Comparison of ENCODE assay signal across 8 mouse cellular contexts in the genomic region with DNA sequence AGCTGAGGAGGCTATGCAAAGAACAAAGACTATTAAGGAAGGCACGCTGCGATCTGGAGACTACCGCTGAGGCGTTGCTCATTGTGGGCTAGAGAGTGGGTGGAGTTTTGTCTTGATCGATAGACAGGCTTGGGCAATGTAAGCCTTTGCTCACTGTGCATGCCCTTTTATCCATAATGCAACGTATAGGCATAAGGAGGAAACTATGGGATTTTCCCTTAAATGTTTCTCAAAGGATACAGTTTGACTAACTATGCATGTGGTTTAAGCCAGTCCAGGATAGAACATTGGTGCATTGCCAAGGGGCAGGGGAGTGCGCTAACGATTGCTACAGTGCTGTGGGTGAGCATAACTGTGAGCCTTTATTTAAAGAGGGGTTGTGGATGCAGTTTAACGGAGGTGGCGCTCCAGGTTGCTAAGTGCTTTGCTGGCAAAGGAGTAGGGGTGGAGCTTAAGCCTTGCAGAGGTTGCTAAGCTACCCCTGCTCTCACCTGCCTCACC. TPM values are rescaled to one million over a fixed set of nuclear protein-coding genes. Genes with fewer than 3 reads are reported as not detected.
DNase-seq lines count a peak whose midpoint lies in the region; ATAC-seq and TF ChIP-seq lines count a peak whose summit lies in the region.

No protein-coding gene starts in this region.

- no peak overlapping the region for H3K27ac ChIP-seq in embryonic facial prominence, embryonic 13.5 days
- peak overlapping the region; percentile 79 for H3K27ac ChIP-seq in hindbrain, postnatal 0 days
- H3K27ac ChIP-seq in midbrain, embryonic 13.5 days: peak overlapping the region; percentile 51; the same call in 1 of the 2 replicates

- 3% methylated on average over 10 of the region's 10 CpGs for WGBS in embryonic facial prominence, embryonic 13.5 days
- WGBS in hindbrain, postnatal 0 days: 2% methylated on average over 10 of the region's 10 CpGs
- WGBS in midbrain, embryonic 13.5 days: 2% methylated on average over 10 of the region's 10 CpGs

- H3K27me3 ChIP-seq in embryonic facial prominence, embryonic 13.5 days: no peaks in the 10 kb centered on the region
- H3K27me3 ChIP-seq in hindbrain, postnatal 0 days (ENCODE audit: insufficient read depth, low read length): no peaks in the 10 kb centered on the region
- H3K27me3 ChIP-seq in midbrain, embryonic 13.5 days: no peaks in the 10 kb centered on the region

- peak overlapping the region; percentile 54 for H3K4me2 ChIP-seq in embryonic facial prominence, embryonic 13.5 days
- peak overlapping the region; percentile 71 for H3K4me2 ChIP-seq in hindbrain, postnatal 0 days (ENCODE audit: low read depth, low read length)
- H3K4me2 ChIP-seq in midbrain, embryonic 13.5 days (replicated peaks): peak overlapping the region; percentile 61

- H3K9ac ChIP-seq in embryonic facial prominence, embryonic 13.5 days: no peak overlapping the region
- H3K9ac ChIP-seq in hindbrain, postnatal 0 days (replicated peaks; ENCODE audit: low read length): peak overlapping the region; percentile 56
- H3K9ac ChIP-seq in midbrain, embryonic 13.5 days (replicated peaks): peak overlapping the region; percentile 55

- H3K4me3 ChIP-seq in embryonic facial prominence, embryonic 13.5 days: peak overlapping the region; percentile 32
- H3K4me3 ChIP-seq in hindbrain, postnatal 0 days (ENCODE audit: low read length): peak overlapping the region; percentile 42
- H3K4me3 ChIP-seq in midbrain, embryonic 13.5 days (replicated peaks): peak overlapping the region; percentile 41

- ATAC-seq in embryonic facial prominence, embryonic 13.5 days (ENCODE audit: insufficient number of reproducible peaks, insufficient read depth, low FRiP score, low TSS enrichment, low read depth): peak; percentile 45
- peak; percentile 88 for ATAC-seq in hindbrain, postnatal 0 days
- ATAC-seq in midbrain, embryonic 13.5 days: peak; percentile 92

- H3K9me3 ChIP-seq in embryonic facial prominence, embryonic 13.5 days: no peaks in the 10 kb centered on the region
- H3K9me3 ChIP-seq in hindbrain, postnatal 0 days (ENCODE audit: low read length): no peaks in the 10 kb centered on the region
- no peaks in the 10 kb centered on the region for H3K9me3 ChIP-seq in midbrain, embryonic 13.5 days

- 0 out of 2 replicates have a peak, but pooled peaks cover 2% of the 10 kb centered on the region for H3K4me1 ChIP-seq in embryonic facial prominence, embryonic 13.5 days
- no peaks in the 10 kb centered on the region for H3K4me1 ChIP-seq in hindbrain, postnatal 0 days (ENCODE audit: insufficient read depth, low read length)
- peaks cover 6% of the 10 kb centered on the region; the same call in 1 of the 2 replicates for H3K4me1 ChIP-seq in midbrain, embryonic 13.5 days (replicated peaks)

- H3K36me3 ChIP-seq in embryonic facial prominence, embryonic 13.5 days: no peaks in the 10 kb centered on the region
- H3K36me3 ChIP-seq in hindbrain, postnatal 0 days (ENCODE audit: insufficient read depth, low read length): no peaks in the 10 kb centered on the region
- H3K36me3 ChIP-seq in midbrain, embryonic 13.5 days: no peaks in the 10 kb centered on the region

- peak; percentile 58 for DNase-seq in layer of hippocampus, adult 11-12 months (ENCODE audit: low spot score)
- no peak for DNase-seq in layer of hippocampus, adult 9-10 months (ENCODE audit: low spot score)
- DNase-seq in hindbrain, postnatal 0 days (ENCODE audit: low spot score): peak; percentile 85
- peak; percentile 45 for DNase-seq in left cerebral cortex, adult 9 months (ENCODE audit: low spot score in 2 of 2)
- DNase-seq in thymus, postnatal 14 days: no peak
- DNase-seq in urinary bladder, postnatal 25 days (ENCODE audit: low spot score): no peak

- peak; percentile 60 for TF ChIP-seq CTCF in hindbrain, postnatal 0 days (IDR thresholded peaks at IDR 0.05; ENCODE audit: low read depth)

RNA-seq across cellular contexts. Expression of a gene that starts 20.1 kb away (rescaled TPM):
- 6.8 and 7.7 TPM in 2 replicates for polyA plus RNA-seq in embryonic facial prominence, embryonic 13.5 days (2015; fragmentation: Nextera tagmentation; extraction: Ambion mirVana)
- 1.0 and 11.9 TPM in 2 replicates for total RNA-seq in hindbrain, postnatal 0 days (2014; rRNA removed)
- 12.9 and 13.0 TPM in 2 replicates for polyA plus RNA-seq in hindbrain, postnatal 0 days (2015; fragmentation: Nextera tagmentation; extraction: Ambion mirVana)
- polyA plus RNA-seq in midbrain, embryonic 13.5 days (2015; fragmentation: Nextera tagmentation; extraction: Ambion mirVana): 3.5 and 5.3 TPM in 2 replicates

RNA-seq across cellular contexts. Expression of a gene that starts 20.5 kb away (rescaled TPM):
- polyA plus RNA-seq in embryonic facial prominence, embryonic 13.5 days (2015; fragmentation: Nextera tagmentation; extraction: Ambion mirVana): 80.2 and 91.0 TPM in 2 replicates
- total RNA-seq in hindbrain, postnatal 0 days (2014; rRNA removed): 28.9 and 29.6 TPM in 2 replicates
- 37.5 and 40.7 TPM in 2 replicates for polyA plus RNA-seq in hindbrain, postnatal 0 days (2015; fragmentation: Nextera tagmentation; extraction: Ambion mirVana)
- 58.4 and 61.9 TPM in 2 replicates for polyA plus RNA-seq in midbrain, embryonic 13.5 days (2015; fragmentation: Nextera tagmentation; extraction: Ambion mirVana)

Comparison
In these comparisons a context has a peak if more than half of its experiments do, and no peak if none do; other contexts are left out.
1. DNase-seq: peak in layer of hippocampus, adult 11-12 months (single experiment), hindbrain, postnatal 0 days (single experiment) and left cerebral cortex, adult 9 months (2 of 2); none in layer of hippocampus, adult 9-10 months (single experiment), thymus, postnatal 14 days (single experiment) and urinary bladder, postnatal 25 days (single experiment).
2. Peak in every context shown above with its lines, with median percentiles within 50 percentile points of each other: ATAC-seq, H3K4me2 ChIP-seq and H3K4me3 ChIP-seq.